Mouse (Mus musculus): ENCODE data around the gene Gm9999. TPM values are rescaled to one million over a fixed set of nuclear protein-coding genes. Genes with fewer than 3 reads are reported as not detected.

Gene Gm9999
- not detected in 2 replicates for polyA plus RNA-seq (2016; fragmentation: Nextera tagmentation; extraction: Ambion mirVana)

DNA sequence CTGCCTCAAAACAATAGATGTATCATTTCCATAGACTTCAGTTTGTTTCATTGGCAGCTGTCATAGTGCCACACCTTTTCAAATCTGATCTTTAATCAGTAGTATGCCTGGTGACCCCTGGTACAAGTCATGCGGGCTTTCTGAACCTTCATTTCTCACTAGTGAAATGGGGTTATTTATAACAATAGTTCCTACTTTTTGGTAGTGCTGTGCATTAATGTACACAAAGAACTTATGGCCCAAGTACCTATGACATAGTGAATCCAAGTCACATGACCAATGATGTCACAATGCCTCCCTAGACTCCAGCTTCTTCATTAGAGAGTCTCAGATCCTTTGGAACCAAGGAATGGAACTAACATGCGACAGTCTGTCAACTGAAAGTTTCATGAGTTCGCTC is at the start of gene Gm9999:
TSS of gene Gm9999 (plus strand) at position 301 of the 400 bp plus-strand sequence.
- Histone ChIP-seq H3K9me3 (no peaks in the 10 kb centered on the region), H3K27me3 (ENCODE audit: poor library complexity, severe bottlenecking) (no peaks in the 10 kb centered on the region), H3K4me3 (no peak within 1 kb of the TSS), H3K36me3 (replicated peaks) (no peaks in the 10 kb centered on the region), H3K4me1 (peaks cover 11% of the 10 kb centered on the region), H3K27ac (no peak within 1 kb of the TSS)
- WGBS, result 94% methylated on average over 3 of the region's 3 CpGs
- DNase-seq (ENCODE audit: extremely low spot score, low spot score), result no peak

DNA sequence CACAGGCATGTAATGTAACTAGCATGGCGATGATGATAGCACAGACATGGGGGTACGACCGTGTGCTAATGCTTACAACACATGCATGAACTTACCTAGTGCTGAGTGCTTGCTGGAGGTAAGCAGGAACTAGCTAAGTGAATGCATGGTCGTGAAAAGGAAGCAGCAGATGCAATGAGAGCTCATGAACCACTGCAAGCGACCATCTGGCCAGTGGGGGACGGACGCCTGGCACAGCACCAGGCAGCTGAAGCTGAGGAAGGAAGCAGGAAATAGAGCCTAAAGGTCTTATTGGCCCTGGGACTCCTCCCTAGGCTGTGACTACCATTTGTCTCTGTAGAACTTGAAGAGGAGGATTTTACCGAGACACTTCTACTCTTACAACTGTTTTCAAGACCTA is 48.6 kb upstream of the Gm9999 start:
- Histone ChIP-seq H3K27ac (no peak overlapping the region), H3K36me3 (replicated peaks) (peaks cover 85% of the 10 kb centered on the region), H3K27me3 (ENCODE audit: poor library complexity, severe bottlenecking) (no peaks in the 10 kb centered on the region), H3K4me1 (no peaks in the 10 kb centered on the region), H3K9me3 (no peaks in the 10 kb centered on the region), H3K4me3 (no peak overlapping the region)
- WGBS, result 91% methylated on average over 8 of the region's 8 CpGs
- no peak for DNase-seq (ENCODE audit: extremely low spot score, low spot score)

GRCm38 (mm10) chr7:46935847-46936246 is 47.5 kb upstream of the Gm9999 start:
- Histone ChIP-seq H3K27me3 (ENCODE audit: poor library complexity, severe bottlenecking) (no peaks in the 10 kb centered on the region), H3K4me3 (no peak overlapping the region), H3K4me1 (no peaks in the 10 kb centered on the region), H3K9me3 (no peaks in the 10 kb centered on the region), H3K27ac (no peak overlapping the region), H3K36me3 (replicated peaks) (peaks cover 86% of the 10 kb centered on the region)
- WGBS, result 75% methylated on average over 4 of the region's 4 CpGs
- no peak for DNase-seq (ENCODE audit: extremely low spot score, low spot score)

- H3K27ac ChIP-seq, result peak within 1 kb of the TSS; percentile 89
- DNase-seq (ENCODE audit: extremely low spot score, low spot score), result peak; percentile 95
- peaks cover 28% of the 10 kb centered on the region for H3K36me3 ChIP-seq (replicated peaks)
- peaks cover 22% of the 10 kb centered on the region for H3K4me1 ChIP-seq
- WGBS, result under 1% methylated on average over 51 of the region's 51 CpGs
- peaks cover 22% of the 10 kb centered on the region for H3K27me3 ChIP-seq (ENCODE audit: poor library complexity, severe bottlenecking)
- H3K4me3 ChIP-seq, result peak within 1 kb of the TSS; percentile 85
- no peaks in the 10 kb centered on the region for H3K9me3 ChIP-seq
These were observed 25.3 kb upstream of the Gm9999 start, which contains the start of gene Uevld for GRCm38 (mm10) chr7:46957831-46958691. TSS of gene Uevld (minus strand) at chr7:46958527.

DNA sequence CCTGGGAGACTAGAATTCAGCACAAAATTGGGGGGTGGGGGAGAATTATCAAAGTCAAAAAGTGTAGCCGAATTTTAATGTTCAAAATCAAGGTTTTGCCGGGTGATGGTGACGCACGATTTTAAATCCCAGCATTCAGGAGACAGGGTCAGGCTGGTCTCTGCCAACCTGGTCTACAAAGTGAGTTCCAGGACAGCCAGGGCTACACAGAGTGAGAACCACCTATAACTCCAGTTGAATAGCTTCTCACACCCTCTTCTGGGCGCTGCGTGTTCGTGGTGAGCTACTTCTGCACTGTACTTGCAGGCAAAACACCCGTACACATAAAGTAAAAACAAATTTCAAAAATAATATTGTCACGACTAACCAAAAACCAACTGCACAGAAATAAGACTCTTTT is 24.5 kb upstream of the Gm9999 start:
- WGBS, result 26% methylated on average over 9 of the region's 9 CpGs
- Histone ChIP-seq H3K36me3 (replicated peaks) (peaks cover 20% of the 10 kb centered on the region), H3K4me3 (peak overlapping the region; percentile 85), H3K27me3 (ENCODE audit: poor library complexity, severe bottlenecking) (peaks cover 22% of the 10 kb centered on the region), H3K9me3 (no peaks in the 10 kb centered on the region), H3K4me1 (peaks cover 30% of the 10 kb centered on the region), H3K27ac (peak overlapping the region; percentile 89)
- no peak for DNase-seq (ENCODE audit: extremely low spot score, low spot score)

- Histone ChIP-seq H3K4me3 (no peak overlapping the region), H3K36me3 (replicated peaks) (peaks cover 5% of the 10 kb centered on the region; the same call in 1 of the 2 replicates), H3K9me3 (no peaks in the 10 kb centered on the region), H3K4me1 (peaks cover 30% of the 10 kb centered on the region), H3K27me3 (ENCODE audit: poor library complexity, severe bottlenecking) (peaks cover 22% of the 10 kb centered on the region), H3K27ac (no peak overlapping the region)
- no peak for DNase-seq (ENCODE audit: extremely low spot score, low spot score)
- WGBS, result 71% methylated on average over 3 of the region's 3 CpGs
These were observed 22.4 kb upstream of the Gm9999 start for GRCm38 (mm10) chr7:46960991-46961390.

DNA sequence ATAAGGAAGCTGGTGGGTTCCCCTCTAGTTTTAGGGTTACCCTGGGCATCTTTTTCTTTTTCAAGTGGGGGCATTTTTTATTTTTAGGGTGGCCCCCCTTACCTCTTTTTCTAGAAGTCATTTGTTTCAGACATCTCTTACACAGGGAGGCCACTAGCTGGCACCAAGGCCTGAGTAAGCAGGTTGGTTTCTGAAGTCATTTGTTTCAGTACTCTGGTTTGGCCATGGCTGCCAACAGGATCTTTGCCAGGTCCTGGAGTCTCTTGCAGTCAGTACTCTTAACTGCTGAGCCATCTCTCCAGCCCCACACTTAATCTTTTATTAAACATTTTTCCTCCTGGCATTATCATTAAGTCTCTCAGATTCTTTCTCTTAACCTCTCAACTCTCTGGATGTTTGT is 21.2 kb upstream of the Gm9999 start:
- no peak for DNase-seq (ENCODE audit: extremely low spot score, low spot score)
- Histone ChIP-seq H3K27me3 (ENCODE audit: poor library complexity, severe bottlenecking) (peaks cover 22% of the 10 kb centered on the region), H3K4me3 (no peak overlapping the region), H3K9me3 (no peaks in the 10 kb centered on the region), H3K27ac (no peak overlapping the region), H3K36me3 (replicated peaks) (no peaks in the 10 kb centered on the region), H3K4me1 (peaks cover 28% of the 10 kb centered on the region)

- under 1% methylated on average over 9 of the region's 9 CpGs for WGBS
- H3K36me3 ChIP-seq (replicated peaks), result no peaks in the 10 kb centered on the region
- H3K27me3 ChIP-seq (ENCODE audit: poor library complexity, severe bottlenecking), result peaks cover 22% of the 10 kb centered on the region
- H3K4me3 ChIP-seq, result peak overlapping the region; percentile 14; the same call in 1 of the 2 replicates
- DNase-seq (ENCODE audit: extremely low spot score, low spot score), result peak; percentile 67
- H3K27ac ChIP-seq, result peak overlapping the region; percentile 81
- peaks cover 20% of the 10 kb centered on the region for H3K4me1 ChIP-seq
- H3K9me3 ChIP-seq, result no peaks in the 10 kb centered on the region
These were observed 20.4 kb upstream of the Gm9999 start for GRCm38 (mm10) chr7:46962806-46963618.

DNA sequence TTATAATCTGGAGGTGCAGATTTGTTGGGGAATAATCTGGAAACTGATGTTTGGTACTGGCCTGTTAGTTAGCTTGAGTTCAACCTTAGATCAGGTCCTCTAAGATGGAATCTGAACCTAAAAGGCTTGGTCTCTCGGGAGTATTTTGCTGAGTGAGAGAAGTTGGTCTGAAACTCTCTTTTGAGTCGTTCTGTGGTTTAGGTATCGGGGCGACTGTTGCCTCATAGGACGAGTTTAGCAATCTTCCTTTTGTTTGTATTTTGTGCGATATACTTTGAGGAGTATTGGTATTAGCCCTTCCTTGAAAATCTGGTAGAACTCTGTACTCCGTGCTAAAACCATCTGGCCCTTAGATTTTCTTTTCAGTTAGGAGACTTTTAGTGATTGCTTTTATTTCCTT is 19.3 kb upstream of the Gm9999 start:
- no peak overlapping the region for H3K4me3 ChIP-seq
- H3K27ac ChIP-seq, result no peak overlapping the region
- no peaks in the 10 kb centered on the region for H3K9me3 ChIP-seq
- WGBS, result 87% methylated on average over 7 of the region's 7 CpGs
- peaks cover 19% of the 10 kb centered on the region for H3K27me3 ChIP-seq (ENCODE audit: poor library complexity, severe bottlenecking)
- no peak for DNase-seq (ENCODE audit: extremely low spot score, low spot score)
- peaks cover 14% of the 10 kb centered on the region for H3K4me1 ChIP-seq
- no peaks in the 10 kb centered on the region for H3K36me3 ChIP-seq (replicated peaks)

GRCm38 (mm10) chr7:46969898-46970297 is 13.5 kb upstream of the Gm9999 start:
- no peaks in the 10 kb centered on the region for H3K36me3 ChIP-seq (replicated peaks)
- no peaks in the 10 kb centered on the region for H3K27me3 ChIP-seq (ENCODE audit: poor library complexity, severe bottlenecking)
- WGBS, result 91% methylated on average over 4 of the region's 4 CpGs
- H3K27ac ChIP-seq, result no peak overlapping the region
- H3K4me3 ChIP-seq, result no peak overlapping the region
- no peaks in the 10 kb centered on the region for H3K4me1 ChIP-seq
- peaks cover 11% of the 10 kb centered on the region; the same call in 1 of the 2 replicates for H3K9me3 ChIP-seq
- DNase-seq (ENCODE audit: extremely low spot score, low spot score), result no peak

DNA sequence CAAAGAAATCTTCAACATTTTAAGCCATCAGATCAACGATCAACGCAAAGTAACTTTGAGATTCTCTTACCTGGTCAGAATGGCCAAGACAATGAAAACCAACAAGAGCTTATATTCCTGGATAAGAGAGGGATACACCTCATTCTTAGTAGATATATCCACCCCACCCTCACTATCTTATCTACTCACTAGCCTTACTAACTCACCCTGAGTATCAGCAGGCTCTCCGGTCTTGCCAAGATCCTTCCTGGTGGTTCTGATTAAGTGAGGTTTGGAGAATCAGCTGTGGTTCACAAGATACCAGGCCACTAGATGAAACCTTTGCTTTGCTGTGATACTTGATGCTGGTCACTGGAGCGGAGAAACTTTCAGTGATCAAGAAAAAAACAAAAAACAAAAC is 8.7 kb upstream of the Gm9999 start:
- Histone ChIP-seq H3K27ac (no peak overlapping the region), H3K36me3 (replicated peaks) (no peaks in the 10 kb centered on the region), H3K4me1 (no peaks in the 10 kb centered on the region), H3K27me3 (ENCODE audit: poor library complexity, severe bottlenecking) (no peaks in the 10 kb centered on the region), H3K4me3 (no peak overlapping the region), H3K9me3 (peaks cover 11% of the 10 kb centered on the region; the same call in 1 of the 2 replicates)
- no peak for DNase-seq (ENCODE audit: extremely low spot score, low spot score)
- 92% methylated on average over 4 of the region's 4 CpGs for WGBS

DNA sequence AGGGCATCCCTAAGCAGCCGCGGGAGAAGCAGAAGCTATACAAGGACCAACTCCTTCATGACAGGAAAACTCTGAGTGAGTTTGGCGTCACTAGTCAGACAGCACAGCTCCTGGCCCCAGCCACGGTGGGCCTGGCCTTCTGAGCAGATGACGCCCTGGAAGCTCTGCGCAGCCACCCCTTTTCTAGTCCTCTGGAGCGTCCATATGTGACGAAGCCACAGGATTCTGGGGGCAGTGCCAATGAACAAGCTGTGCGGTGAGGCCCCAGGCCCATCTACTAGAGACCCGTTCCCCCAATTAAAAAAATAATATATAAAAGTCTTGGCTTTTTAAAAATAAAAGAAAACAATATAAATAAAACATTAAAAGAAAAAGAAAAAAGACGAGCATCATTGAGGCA is 7.9 kb upstream of the Gm9999 start:
- Histone ChIP-seq H3K9me3 (peaks cover 11% of the 10 kb centered on the region; the same call in 1 of the 2 replicates), H3K4me1 (no peaks in the 10 kb centered on the region), H3K36me3 (replicated peaks) (no peaks in the 10 kb centered on the region), H3K4me3 (no peak overlapping the region), H3K27ac (no peak overlapping the region), H3K27me3 (ENCODE audit: poor library complexity, severe bottlenecking) (no peaks in the 10 kb centered on the region)
- DNase-seq (ENCODE audit: extremely low spot score, low spot score), result no peak
- 91% methylated on average over 11 of the region's 11 CpGs for WGBS

All from forebrain, embryonic 10.5 days (tissue).